Mouse (Mus musculus) stomach, embryonic 15.5 days (tissue): ENCODE measurements around the gene Pou2f1. TPM values are rescaled to one million over a fixed set of nuclear protein-coding genes. Genes with fewer than 3 reads are reported as not detected.

Experiments
- ATAC-seq: fragments of 200-750 bp; cut with Nextera tagmentation; 2 replicates; pipeline ENCODE4 v1.8.0; 2017; ENCODE audit warnings: low read depth, moderate number of reproducible peaks, moderate TSS enrichment; ENCODE audit not compliant: insufficient read depth, low FRiP score
- H3K27ac ChIP-seq: fragments of 300-500 bp; sonication (generic); 2 replicates; pipeline ENCODE4 v1.5.1; 2015; ENCODE audit warnings: mild to moderate bottlenecking, inconsistent platforms
- H3K27me3 ChIP-seq: fragments of 300-500 bp; sonication (generic); replicated peaks from 2 replicates; pipeline ENCODE4 v1.6.1; 2015; ENCODE audit warnings: inconsistent platforms
- H3K36me3 ChIP-seq: fragments of 300-500 bp; sonication (generic); 2 replicates; pipeline ENCODE4 v1.6.1; 2015; ENCODE audit warnings: inconsistent platforms
- H3K4me1 ChIP-seq: fragments of 300-500 bp; sonication (generic); 2 replicates; pipeline ENCODE4 v1.6.1; 2015; ENCODE audit warnings: inconsistent platforms
- H3K4me2 ChIP-seq: fragments of 300-500 bp; sonication (generic); 2 replicates; pipeline ENCODE4 v1.6.1; 2015; ENCODE audit warnings: mild to moderate bottlenecking, inconsistent platforms
- H3K4me3 ChIP-seq: fragments of 300-500 bp; sonication (generic); replicated peaks from 2 replicates; pipeline ENCODE4 v1.5.1; 2015; ENCODE audit warnings: inconsistent platforms
- H3K9ac ChIP-seq: fragments of 300-500 bp; sonication (generic); 2 replicates; pipeline ENCODE4 v1.6.1; 2015; ENCODE audit warnings: inconsistent platforms
- H3K9me3 ChIP-seq: fragments of 300-500 bp; sonication (generic); 2 replicates; pipeline ENCODE4 v1.6.1; 2016; ENCODE audit warnings: inconsistent platforms
- WGBS: fragments of 180-500 bp; shearing (Covaris S2); methylation state at CpG from one replicate; pipeline ENCODE4 v1.1.7; 2015; 5-methylcytosine and 5-hydroxymethylcytosine counted together
- polyA plus RNA-seq: library from polyadenylated mRNA; unstranded; fragments of >200 nt; fragmentation: Nextera tagmentation; extraction: Ambion mirVana; gene quantifications from 2 replicates; pipeline ENCODE4 v1.2.1, GENCODE M21; 2015

Gene Pou2f1
- polyA plus RNA-seq, 1 experiment from 2014 or later = 9.9 TPM

DNA sequence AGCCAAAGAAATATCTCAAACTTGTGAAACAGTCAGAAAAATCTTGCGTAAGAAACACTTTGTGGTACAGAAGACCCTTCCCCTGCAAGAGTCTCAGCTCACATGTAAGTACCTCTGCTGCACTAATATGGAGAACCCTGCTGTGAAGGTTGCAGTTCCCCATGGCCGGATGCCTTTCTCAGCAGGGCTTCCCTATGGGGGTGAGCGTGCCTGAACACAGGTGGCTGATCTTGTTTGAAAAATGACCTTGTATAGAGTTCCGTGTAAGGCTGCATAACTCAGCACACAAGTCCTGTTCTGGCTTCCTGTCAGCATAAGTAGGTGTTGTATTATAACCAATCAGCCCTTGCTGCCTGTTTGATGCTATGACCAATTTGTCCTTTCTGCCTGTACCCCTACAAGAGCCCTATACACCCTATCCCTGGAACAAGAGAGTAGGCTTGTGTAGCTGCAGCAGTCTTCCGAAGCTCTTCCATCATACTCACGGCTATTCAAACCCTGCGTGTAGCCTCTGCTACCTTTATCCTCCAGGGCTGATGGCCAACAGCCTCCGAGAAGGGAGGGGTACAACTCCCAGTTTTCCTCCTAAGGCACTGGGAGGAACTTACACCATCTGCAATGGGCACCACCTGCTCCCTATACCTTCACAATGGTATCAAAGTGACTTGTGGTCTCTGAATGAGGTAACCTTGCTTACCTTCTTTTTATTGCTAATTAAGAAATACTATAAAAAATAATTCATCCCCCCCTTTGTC, 120.2 kb downstream of the Pou2f1 start:
- Histone ChIP-seq H3K9me3 (no peaks in the 10 kb centered on the region), H3K9ac (no peak overlapping the region), H3K36me3 (peaks cover 7% of the 10 kb centered on the region; the same call in 1 of the 2 replicates), H3K4me1 (no peaks in the 10 kb centered on the region), H3K4me3 (no peak overlapping the region), H3K27me3 (no peaks in the 10 kb centered on the region), H3K27ac (no peak overlapping the region), H3K4me2 (no peak overlapping the region)
- ATAC-seq = no peak; the same call in 1 of the 2 replicates
- WGBS = 79% methylated on average over 8 of the region's 8 CpGs

DNA sequence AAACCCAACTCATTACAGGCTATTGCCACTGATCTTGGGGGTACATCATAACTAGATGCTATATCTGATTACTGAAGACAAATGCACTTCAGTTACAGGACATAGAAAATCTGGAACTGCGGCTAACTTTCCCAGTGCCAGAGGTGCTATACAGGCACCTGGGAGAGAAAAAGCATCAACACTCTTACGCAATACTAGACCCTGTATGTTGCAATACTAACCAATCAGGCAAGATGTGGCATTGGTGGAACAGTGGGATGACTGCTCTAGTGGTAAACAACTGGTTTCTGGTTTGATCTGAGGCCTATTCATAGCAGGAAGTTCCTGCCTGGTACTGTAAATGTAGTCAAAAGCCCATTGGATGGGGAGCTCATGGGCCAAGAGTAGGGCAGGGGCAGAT, 123.7 kb downstream of the Pou2f1 start:
- peaks cover 10% of the 10 kb centered on the region for H3K36me3 ChIP-seq
- H3K4me3 ChIP-seq = no peak overlapping the region
- H3K27ac ChIP-seq = no peak overlapping the region

GRCm38 (mm10) chr1:165875520-165876284, 126.8 kb downstream of the Pou2f1 start:
- H3K4me2 ChIP-seq = no peak overlapping the region
- no peaks in the 10 kb centered on the region for H3K9me3 ChIP-seq
- H3K27me3 ChIP-seq = no peaks in the 10 kb centered on the region
- 0 out of 2 replicates have a peak, but pooled peaks cover 3% of the 10 kb centered on the region for H3K4me1 ChIP-seq
- no peak overlapping the region for H3K4me3 ChIP-seq
- no peak for ATAC-seq
- no peak overlapping the region for H3K27ac ChIP-seq
- WGBS = 86% methylated on average over 6 of the region's 6 CpGs
- H3K9ac ChIP-seq = no peak overlapping the region
- peaks cover 8% of the 10 kb centered on the region; the same call in 1 of the 2 replicates for H3K36me3 ChIP-seq

More for the DNA sequence above, 123.7 kb downstream of the Pou2f1 start:
- no peak for ATAC-seq
- H3K4me2 ChIP-seq = no peak overlapping the region
- WGBS = 98% methylated on average over 2 of the region's 2 CpGs
- no peak overlapping the region for H3K9ac ChIP-seq
- no peaks in the 10 kb centered on the region for H3K27me3 ChIP-seq
- H3K4me1 ChIP-seq = no peaks in the 10 kb centered on the region
- H3K9me3 ChIP-seq = no peaks in the 10 kb centered on the region

DNA sequence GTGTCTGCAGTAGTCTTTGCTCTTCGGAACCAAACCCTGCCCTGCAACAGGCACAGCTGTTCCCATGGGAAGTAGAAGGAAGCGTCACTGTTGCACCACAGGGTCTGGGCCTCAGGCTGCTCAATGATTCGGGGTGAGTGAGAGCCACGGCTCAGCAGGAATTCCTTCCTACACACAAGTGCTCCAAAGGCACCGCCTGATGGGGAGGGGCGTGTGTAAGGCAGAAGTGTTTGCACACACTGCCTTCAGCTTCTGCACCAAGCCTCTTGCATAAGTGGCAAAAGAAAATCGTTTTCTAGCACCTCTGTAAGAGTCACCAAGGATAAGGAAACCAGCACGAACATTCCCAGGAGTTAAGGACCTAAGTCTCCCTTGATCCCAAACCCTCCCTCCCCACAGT, 127.8 kb downstream of the Pou2f1 start:
- Histone ChIP-seq H3K4me3 (no peak overlapping the region), H3K4me1 (0 out of 2 replicates have a peak, but pooled peaks cover 3% of the 10 kb centered on the region), H3K9me3 (no peaks in the 10 kb centered on the region), H3K9ac (no peak overlapping the region), H3K27me3 (no peaks in the 10 kb centered on the region), H3K27ac (no peak overlapping the region), H3K4me2 (no peak overlapping the region), H3K36me3 (peaks cover 8% of the 10 kb centered on the region; the same call in 1 of the 2 replicates)
- peak; percentile 50; the same call in 1 of the 2 replicates for ATAC-seq
- 52% methylated on average over 8 of the region's 8 CpGs for WGBS

DNA sequence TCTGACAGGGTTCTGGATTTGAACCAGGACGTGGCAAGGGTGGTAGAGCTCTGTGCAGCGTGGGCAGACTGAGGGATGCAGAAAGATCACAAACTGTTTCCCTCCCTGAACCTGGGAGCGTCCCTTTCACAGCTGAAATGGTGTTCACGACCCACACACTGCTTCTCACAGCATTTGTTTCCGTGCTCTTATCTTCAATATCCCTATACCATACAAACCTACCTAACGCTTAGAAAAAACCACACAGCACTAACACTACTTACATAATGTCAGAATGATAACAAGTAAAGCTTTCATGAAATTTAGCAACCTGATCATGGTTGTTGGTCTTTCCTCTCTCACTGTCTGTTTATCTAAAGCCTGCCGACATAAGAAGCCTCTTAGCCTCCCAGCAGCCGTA, 133.8 kb downstream of the Pou2f1 start:
- no peak overlapping the region for H3K27ac ChIP-seq
- peaks cover 12% of the 10 kb centered on the region; the same call in 1 of the 2 replicates for H3K4me1 ChIP-seq
- H3K27me3 ChIP-seq = no peaks in the 10 kb centered on the region
- ATAC-seq = no peak
- H3K9me3 ChIP-seq = no peaks in the 10 kb centered on the region
- H3K9ac ChIP-seq = no peak overlapping the region
- no peak overlapping the region for H3K4me2 ChIP-seq
- no peak overlapping the region for H3K4me3 ChIP-seq
- no peaks in the 10 kb centered on the region for H3K36me3 ChIP-seq
- WGBS = 72% methylated on average over 8 of the region's 8 CpGs

DNA sequence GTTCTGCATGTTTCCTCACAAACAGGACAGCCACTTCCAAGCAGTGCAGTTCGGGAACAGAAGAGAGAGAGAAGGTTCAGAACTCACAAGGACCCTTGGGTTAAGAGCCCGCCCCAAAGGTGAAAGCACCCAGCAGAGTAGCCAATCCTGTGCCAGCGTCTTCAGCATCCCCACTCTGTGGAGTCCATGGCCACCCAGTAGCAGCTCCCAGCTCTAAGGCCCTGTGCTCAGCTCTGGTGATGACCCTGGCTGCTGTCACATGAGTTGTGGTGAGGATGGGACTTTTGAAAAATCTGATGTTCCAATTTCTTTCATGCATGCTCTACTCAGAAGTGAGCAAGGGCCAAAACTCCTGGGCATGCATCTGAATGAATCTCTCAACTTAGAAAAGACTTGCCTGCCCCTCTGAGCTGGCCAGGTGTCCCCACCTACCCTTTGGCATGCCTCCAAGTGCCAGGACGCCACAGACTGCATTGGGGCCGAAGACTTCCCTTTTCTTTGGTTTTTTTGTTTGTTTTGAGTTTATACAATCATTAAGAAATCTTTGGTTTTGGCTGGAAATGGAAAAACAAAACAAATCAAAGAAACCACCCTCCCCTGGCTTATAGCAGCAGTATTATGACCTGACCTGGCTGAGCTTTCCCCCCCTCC, 135.7 kb downstream of the Pou2f1 start:
- H3K4me1 ChIP-seq = peaks cover 9% of the 10 kb centered on the region; the same call in 1 of the 2 replicates
- 62% methylated on average over 5 of the region's 5 CpGs for WGBS
- H3K4me2 ChIP-seq = no peak overlapping the region
- H3K4me3 ChIP-seq = no peak overlapping the region
- H3K27me3 ChIP-seq = no peaks in the 10 kb centered on the region
- no peak for ATAC-seq
- no peak overlapping the region for H3K27ac ChIP-seq
- no peak overlapping the region for H3K9ac ChIP-seq
- H3K9me3 ChIP-seq = no peaks in the 10 kb centered on the region
- H3K36me3 ChIP-seq = no peaks in the 10 kb centered on the region

GRCm38 (mm10) chr1:165864864-165865795, 137.3 kb downstream of the Pou2f1 start:
- Histone ChIP-seq H3K36me3 (no peaks in the 10 kb centered on the region), H3K9me3 (no peaks in the 10 kb centered on the region), H3K4me3 (no peak overlapping the region), H3K9ac (no peak overlapping the region), H3K4me2 (no peak overlapping the region; the same call in 1 of the 2 replicates), H3K27ac (peak overlapping the region; percentile 21; the same call in 1 of the 2 replicates), H3K27me3 (no peaks in the 10 kb centered on the region), H3K4me1 (peaks cover 9% of the 10 kb centered on the region; the same call in 1 of the 2 replicates)
- ATAC-seq = no peak
- WGBS = 34% methylated on average over 14 of the region's 14 CpGs

- no peak for ATAC-seq
- Histone ChIP-seq H3K4me3 (no peak overlapping the region), H3K27me3 (no peaks in the 10 kb centered on the region), H3K4me2 (no peak overlapping the region), H3K27ac (no peak overlapping the region), H3K4me1 (peaks cover 9% of the 10 kb centered on the region; the same call in 1 of the 2 replicates), H3K9me3 (no peaks in the 10 kb centered on the region), H3K9ac (no peak overlapping the region), H3K36me3 (no peaks in the 10 kb centered on the region)
- WGBS = 83% methylated on average over 7 of the region's 7 CpGs
Measured at GRCm38 (mm10) chr1:165862059-165862458, 140.4 kb downstream of the Pou2f1 start.

- Histone ChIP-seq H3K36me3 (no peaks in the 10 kb centered on the region), H3K4me2 (no peak overlapping the region), H3K9ac (no peak overlapping the region), H3K4me3 (no peak overlapping the region), H3K9me3 (no peaks in the 10 kb centered on the region), H3K4me1 (peaks cover 9% of the 10 kb centered on the region; the same call in 1 of the 2 replicates), H3K27me3 (no peaks in the 10 kb centered on the region), H3K27ac (no peak overlapping the region)
- 60% methylated on average over 3 of the region's 3 CpGs for WGBS
- peak; percentile 61; the same call in 1 of the 2 replicates for ATAC-seq
Measured at GRCm38 (mm10) chr1:165861235-165861609, 141.3 kb downstream of the Pou2f1 start.

DNA sequence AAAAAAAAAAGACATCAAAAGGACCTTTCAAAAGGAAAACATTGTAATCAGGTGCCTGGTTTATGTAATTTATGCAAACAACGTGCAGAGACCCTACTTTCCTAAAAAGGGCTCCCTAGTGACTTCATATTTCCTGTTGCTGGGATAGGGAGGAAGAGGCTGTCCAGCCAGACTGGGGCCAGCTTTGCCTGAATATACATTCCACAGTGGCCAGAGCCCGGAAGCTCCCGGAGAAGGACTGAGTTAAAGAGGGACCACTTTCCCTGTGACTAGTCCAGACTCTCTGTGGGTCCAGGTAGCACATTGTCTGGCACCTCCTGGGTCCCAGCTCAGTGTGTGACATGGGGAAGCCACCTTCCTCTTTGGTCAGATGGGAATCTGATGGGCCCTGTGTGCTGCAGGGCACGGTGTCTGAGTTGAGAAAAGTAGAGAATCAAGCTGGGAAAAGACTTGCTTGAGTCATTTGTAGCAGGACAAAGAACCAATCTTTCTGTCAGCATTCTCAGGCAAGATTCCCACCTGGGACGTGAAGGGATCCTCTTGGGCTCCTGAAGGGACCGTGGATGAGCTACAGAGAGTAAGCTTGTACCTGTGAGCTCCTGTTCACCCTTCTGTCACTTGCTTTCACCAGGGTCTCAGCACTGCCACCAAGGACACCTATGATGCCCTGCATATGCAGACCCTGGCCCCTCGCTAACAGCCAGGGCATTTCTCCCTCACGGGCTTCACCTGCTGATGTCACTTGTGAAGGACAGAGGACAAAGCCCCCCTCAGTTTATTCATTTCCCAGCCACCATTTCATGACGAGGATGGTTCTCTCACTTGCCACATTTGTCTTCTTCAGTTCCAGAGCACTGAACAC, 141.9 kb downstream of the Pou2f1 start:
- H3K27me3 ChIP-seq = no peaks in the 10 kb centered on the region
- no peak overlapping the region for H3K4me2 ChIP-seq
- peaks cover 8% of the 10 kb centered on the region; the same call in 1 of the 2 replicates for H3K4me1 ChIP-seq
- no peaks in the 10 kb centered on the region for H3K9me3 ChIP-seq
- no peak overlapping the region for H3K4me3 ChIP-seq
- no peaks in the 10 kb centered on the region for H3K36me3 ChIP-seq
- ATAC-seq = no peak
- WGBS = 58% methylated on average over 9 of the region's 9 CpGs
- H3K27ac ChIP-seq = no peak overlapping the region
- no peak overlapping the region for H3K9ac ChIP-seq
